Mouse (Mus musculus): Measurements from ENCODE around the gene Tedc1. TPM values are rescaled to one million over a fixed set of nuclear protein-coding genes. Genes with fewer than 3 reads are reported as not detected.
"Not testable (repeated sequence)": the region's sequence is repeated elsewhere in the genome, so short reads cannot be mapped to it uniquely, and the experiment has no call there.

The Tedc1 gene
- polyA plus RNA-seq, 1 experiment from 2014 or later = 12.0 TPM

GRCm38 (mm10) chr12:113186326-113187010 is 30.2 kb downstream of the Tedc1 start:
- DNase-seq (no peak), ATAC-seq (ENCODE audit: low read depth) (no peak)
- 47% methylated on average over 12 of the region's 12 CpGs for WGBS (ENCODE audit: insufficient replicate concordance)
- Histone ChIP-seq H3K27me3 (peaks cover 60% of the 10 kb centered on the region), H3K9me3 (replicated peaks) (no peaks in the 10 kb centered on the region), H3K36me3 (no peaks in the 10 kb centered on the region), H3K27ac (no peak overlapping the region), H3K9ac (peak overlapping the region; percentile 8; the same call in 1 of the 2 replicates), H3K4me3 (replicated peaks) (peak overlapping the region; percentile 52), H3K4me1 (replicated peaks) (peaks cover 20% of the 10 kb centered on the region), H3K4me2 (peak overlapping the region; percentile 67)

- DNase-seq (no peak), ATAC-seq (ENCODE audit: low read depth) (no peak)
- Histone ChIP-seq H3K9ac (no peak overlapping the region), H3K27ac (no peak overlapping the region), H3K36me3 (no peaks in the 10 kb centered on the region), H3K4me1 (replicated peaks) (peaks cover 20% of the 10 kb centered on the region), H3K27me3 (peaks cover 60% of the 10 kb centered on the region), H3K9me3 (replicated peaks) (no peaks in the 10 kb centered on the region), H3K4me2 (peak overlapping the region; percentile 63), H3K4me3 (replicated peaks) (no peak overlapping the region)
- WGBS (ENCODE audit: insufficient replicate concordance) = 33% methylated on average over 4 of the region's 4 CpGs
Observed at GRCm38 (mm10) chr12:113187011-113187375, 30.8 kb downstream of the Tedc1 start.

- ATAC-seq (ENCODE audit: low read depth) (0 out of 2 replicates have a peak, but pooled peaks have one; percentile 43), DNase-seq (peak; percentile 41)
- peak overlapping the region; percentile 63 for H3K4me2 ChIP-seq
- 3% methylated on average over 56 of the region's 56 CpGs for WGBS (ENCODE audit: insufficient replicate concordance)
- peaks cover 60% of the 10 kb centered on the region for H3K27me3 ChIP-seq
- peak overlapping the region; percentile 33 for H3K4me3 ChIP-seq (replicated peaks)
- H3K9me3 ChIP-seq (replicated peaks) = no peaks in the 10 kb centered on the region
- no peak overlapping the region for H3K9ac ChIP-seq
- H3K36me3 ChIP-seq = no peaks in the 10 kb centered on the region
- H3K27ac ChIP-seq = no peak overlapping the region
- H3K4me1 ChIP-seq (replicated peaks) = peaks cover 20% of the 10 kb centered on the region
Observed at GRCm38 (mm10) chr12:113187584-113188295, 31.5 kb downstream of the Tedc1 start.

GRCm38 (mm10) chr12:113188349-113189055 is 32.3 kb downstream of the Tedc1 start:
- Histone ChIP-seq H3K27ac (no peak overlapping the region), H3K36me3 (no peaks in the 10 kb centered on the region), H3K27me3 (peaks cover 56% of the 10 kb centered on the region), H3K4me2 (no peak overlapping the region), H3K4me3 (replicated peaks) (no peak overlapping the region), H3K9ac (no peak overlapping the region), H3K9me3 (replicated peaks) (no peaks in the 10 kb centered on the region), H3K4me1 (replicated peaks) (peaks cover 20% of the 10 kb centered on the region)
- DNase-seq (no peak), ATAC-seq (ENCODE audit: low read depth) (no peak)
- WGBS (ENCODE audit: insufficient replicate concordance) = 72% methylated on average over 51 of the region's 51 CpGs

- DNase-seq (no peak), ATAC-seq (ENCODE audit: low read depth) (no peak)
- Histone ChIP-seq H3K4me2 (no peak overlapping the region), H3K27ac (no peak overlapping the region), H3K27me3 (peaks cover 8% of the 10 kb centered on the region), H3K9me3 (replicated peaks) (peaks cover 4% of the 10 kb centered on the region; the same call in 1 of the 2 replicates), H3K9ac (no peak overlapping the region), H3K4me3 (replicated peaks) (no peak overlapping the region), H3K36me3 (no peaks in the 10 kb centered on the region), H3K4me1 (replicated peaks) (no peaks in the 10 kb centered on the region)
- 40% methylated on average over 2 of the region's 2 CpGs for WGBS (ENCODE audit: insufficient replicate concordance)
Observed at GRCm38 (mm10) chr12:113193423-113193822, 37.2 kb downstream of the Tedc1 start.

GRCm38 (mm10) chr12:113199132-113199531 is 42.9 kb downstream of the Tedc1 start:
- not testable (repeated sequence) for H3K9ac ChIP-seq; DNase-seq; H3K27ac ChIP-seq; H3K4me3 ChIP-seq (replicated peaks); ATAC-seq (ENCODE audit: low read depth); H3K4me1 ChIP-seq (replicated peaks); H3K4me2 ChIP-seq; H3K27me3 ChIP-seq; H3K9me3 ChIP-seq (replicated peaks); H3K36me3 ChIP-seq
- 91% methylated on average over 3 of the region's 6 CpGs for WGBS (ENCODE audit: insufficient replicate concordance)

GRCm38 (mm10) chr12:113201301-113201700 is 45.1 kb downstream of the Tedc1 start:
- H3K9ac ChIP-seq = no peak overlapping the region
- no peak overlapping the region for H3K4me3 ChIP-seq (replicated peaks)
- 0 out of 2 replicates have a peak, but pooled peaks cover 4% of the 10 kb centered on the region for H3K9me3 ChIP-seq (replicated peaks)
- no peaks in the 10 kb centered on the region for H3K4me1 ChIP-seq (replicated peaks)
- 75% methylated on average over 4 of the region's 4 CpGs for WGBS (ENCODE audit: insufficient replicate concordance)
- no peaks in the 10 kb centered on the region for H3K36me3 ChIP-seq
- no peak for ATAC-seq (ENCODE audit: low read depth)
- H3K27me3 ChIP-seq = no peaks in the 10 kb centered on the region
- no peak for DNase-seq
- no peak overlapping the region for H3K4me2 ChIP-seq
- H3K27ac ChIP-seq = no peak overlapping the region

GRCm38 (mm10) chr12:113202008-113202407 is 45.8 kb downstream of the Tedc1 start:
- no peaks in the 10 kb centered on the region for H3K36me3 ChIP-seq
- no peak for ATAC-seq (ENCODE audit: low read depth)
- no peak overlapping the region for H3K27ac ChIP-seq
- no peak overlapping the region for H3K4me3 ChIP-seq (replicated peaks)
- 0 out of 2 replicates have a peak, but pooled peaks cover 4% of the 10 kb centered on the region for H3K9me3 ChIP-seq (replicated peaks)
- H3K27me3 ChIP-seq = no peaks in the 10 kb centered on the region
- no peak for DNase-seq
- no peak overlapping the region for H3K4me2 ChIP-seq
- H3K9ac ChIP-seq = no peak overlapping the region
- H3K4me1 ChIP-seq (replicated peaks) = no peaks in the 10 kb centered on the region

GRCm38 (mm10) chr12:113203522-113203921 is 47.3 kb downstream of the Tedc1 start:
- no peak overlapping the region for H3K4me2 ChIP-seq
- DNase-seq (no peak), ATAC-seq (ENCODE audit: low read depth) (no peak)
- H3K9me3 ChIP-seq (replicated peaks) = 0 out of 2 replicates have a peak, but pooled peaks cover 4% of the 10 kb centered on the region
- no peak overlapping the region for H3K27ac ChIP-seq
- no peaks in the 10 kb centered on the region for H3K27me3 ChIP-seq
- H3K36me3 ChIP-seq = no peaks in the 10 kb centered on the region
- no peak overlapping the region for H3K9ac ChIP-seq
- no peak overlapping the region for H3K4me3 ChIP-seq (replicated peaks)
- H3K4me1 ChIP-seq (replicated peaks) = no peaks in the 10 kb centered on the region
- WGBS (ENCODE audit: insufficient replicate concordance) = 66% methylated on average over 7 of the region's 7 CpGs

- 0 out of 2 replicates have a peak, but pooled peaks cover 4% of the 10 kb centered on the region for H3K9me3 ChIP-seq (replicated peaks)
- no peaks in the 10 kb centered on the region for H3K4me1 ChIP-seq (replicated peaks)
- 71% methylated on average over 7 of the region's 7 CpGs for WGBS (ENCODE audit: insufficient replicate concordance)
- DNase-seq (no peak), ATAC-seq (ENCODE audit: low read depth) (no peak)
- no peaks in the 10 kb centered on the region for H3K36me3 ChIP-seq
- no peak overlapping the region for H3K9ac ChIP-seq
- no peak overlapping the region for H3K4me3 ChIP-seq (replicated peaks)
- H3K27me3 ChIP-seq = no peaks in the 10 kb centered on the region
- no peak overlapping the region for H3K27ac ChIP-seq
- no peak overlapping the region for H3K4me2 ChIP-seq
Observed at GRCm38 (mm10) chr12:113205251-113205942, 49.2 kb downstream of the Tedc1 start.

- Histone ChIP-seq H3K27me3 (no peaks in the 10 kb centered on the region), H3K9ac (no peak overlapping the region), H3K27ac (no peak overlapping the region), H3K4me3 (replicated peaks) (no peak overlapping the region), H3K36me3 (no peaks in the 10 kb centered on the region), H3K4me1 (replicated peaks) (no peaks in the 10 kb centered on the region), H3K4me2 (no peak overlapping the region), H3K9me3 (replicated peaks) (no peaks in the 10 kb centered on the region)
- DNase-seq (no peak), ATAC-seq (ENCODE audit: low read depth) (no peak)
- 62% methylated on average over 6 of the region's 6 CpGs for WGBS (ENCODE audit: insufficient replicate concordance)
Observed at GRCm38 (mm10) chr12:113207737-113208136, 51.5 kb downstream of the Tedc1 start.
